Mouse (Mus musculus): Measurements from ENCODE around the gene Vamp9.

- TF ChIP-seq CTCF (IDR thresholded peaks at IDR 0.05; ENCODE audit: borderline replicate concordance, control insufficient read depth, extremely low read depth, insufficient read depth, low read length, poor library complexity) (no peak), POLR2A (IDR thresholded peaks at IDR 0.05; ENCODE audit: control insufficient read depth, extremely low read depth, insufficient read depth, low read length, poor library complexity) (no peak)
Observed at GRCm38 (mm10) chr5:99931910-99932309, 25.9 kb downstream of the Vamp9 start.

All from thymus, adult 2 months (tissue).